Mouse (Mus musculus) embryo, embryonic 11.5 days (tissue): ENCODE results near the gene Tmem206.
A peak's percentile ranks its signal among the peaks of the same experiment; 100 is the strongest.

Source experiments
- DNase-seq: peaks from one replicate; pipeline ENCODE4 v3.0.0-alpha.2; 2012; ENCODE audit warnings: low read depth, low spot score

Gene Tmem206

GRCm38 (mm10) chr1:191350355-191350754 lies 24.6 kb downstream of the Tmem206 start:
- no peak for DNase-seq

GRCm38 (mm10) chr1:191352786-191353488 lies 27.2 kb downstream of the Tmem206 start:
- peak; percentile 29 for DNase-seq

- no peak for DNase-seq
Measured at GRCm38 (mm10) chr1:191353836-191354235, 28.1 kb downstream of the Tmem206 start.

GRCm38 (mm10) chr1:191356936-191357335 lies 31.2 kb downstream of the Tmem206 start:
- DNase-seq = no peak

GRCm38 (mm10) chr1:191359478-191359877 lies 33.8 kb downstream of the Tmem206 start:
- no peak for DNase-seq

- DNase-seq = no peak
Measured at GRCm38 (mm10) chr1:191362412-191362811, 36.7 kb downstream of the Tmem206 start.

GRCm38 (mm10) chr1:191364477-191364876 lies 38.8 kb downstream of the Tmem206 start:
- peak; percentile 19 for DNase-seq

- no peak for DNase-seq
Measured at GRCm38 (mm10) chr1:191368193-191368592, 42.5 kb downstream of the Tmem206 start.

- no peak for DNase-seq
Measured at GRCm38 (mm10) chr1:191369140-191369539, 43.4 kb downstream of the Tmem206 start.

GRCm38 (mm10) chr1:191374993-191375643 lies 49.4 kb downstream of the Tmem206 start:
- DNase-seq = no peak

GRCm38 (mm10) chr1:191375644-191375998 lies 49.9 kb downstream of the Tmem206 start:
- no peak for DNase-seq

- DNase-seq = no peak
Measured at GRCm38 (mm10) chr1:191378080-191378479, 52.4 kb downstream of the Tmem206 start.

- DNase-seq = no peak
Measured at GRCm38 (mm10) chr1:191380843-191381242, 55.1 kb downstream of the Tmem206 start.

GRCm38 (mm10) chr1:191381955-191382736 lies 56.4 kb downstream of the Tmem206 start:
- no peak for DNase-seq

- no peak for DNase-seq
Measured at GRCm38 (mm10) chr1:191384786-191385430, 59.2 kb downstream of the Tmem206 start.

GRCm38 (mm10) chr1:191391311-191391710 lies 65.6 kb downstream of the Tmem206 start:
- peak; percentile 46 for DNase-seq

- DNase-seq = no peak
Measured at GRCm38 (mm10) chr1:191393536-191393935, 67.8 kb downstream of the Tmem206 start.

GRCm38 (mm10) chr1:191394126-191394525 lies 68.4 kb downstream of the Tmem206 start:
- no peak for DNase-seq

GRCm38 (mm10) chr1:191395200-191395599 lies 69.5 kb downstream of the Tmem206 start:
- no peak for DNase-seq

- DNase-seq = peak; percentile 34
Measured at GRCm38 (mm10) chr1:191395871-191396433, 70.2 kb downstream of the Tmem206 start.

- DNase-seq = no peak
Measured at GRCm38 (mm10) chr1:191396446-191396845, 70.7 kb downstream of the Tmem206 start.
